ENCODE assay signal across 8 mouse cellular contexts in the genomic region with DNA sequence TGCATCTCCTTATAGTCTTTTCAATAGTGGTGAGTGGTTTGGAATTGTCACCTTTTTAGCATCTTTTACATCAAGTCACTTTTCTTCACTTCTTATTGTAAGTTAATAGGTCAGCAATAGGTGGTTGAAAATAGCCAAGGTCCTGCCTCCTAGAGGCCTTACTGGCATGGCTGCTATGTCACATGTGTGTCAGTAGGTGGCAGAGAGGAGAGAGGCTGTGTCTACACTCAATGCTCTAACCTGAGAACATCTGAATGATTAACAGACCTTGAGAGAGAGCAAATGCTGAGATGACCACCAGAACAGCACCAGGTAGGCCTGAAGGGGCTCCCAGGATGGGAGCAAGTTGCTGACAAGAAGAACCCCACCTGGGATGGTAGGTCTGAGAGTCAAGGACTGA.
A peak's percentile ranks its signal among the peaks of the same experiment; 100 is the strongest.
DNase-seq lines count a peak whose midpoint lies in the region; ATAC-seq lines count a peak whose summit lies in the region.
"Had no signal": no experiment of that assay in that cellular context is flagged by ENCODE, and none has a peak within 500 bp of the region (broad histone marks: within the 10 kb centered on the region; RNA-seq: fewer than 3 reads in every experiment).

No protein-coding gene starts in this region.

- ATAC-seq in activated CD4-positive, CD25-positive, alpha-beta regulatory T cell, adult 4 months = peak; percentile 59

- DNase-seq in retina, embryonic 14.5 days (ENCODE audit: low spot score) = peak; percentile 13
- DNase-seq in retina, postnatal 1 day = no peak
- peak; percentile 9 for DNase-seq in kidney, postnatal 4 days
- DNase-seq in thymus, postnatal 36 days = peak; percentile 7 to 15
- no peak for DNase-seq in c-Kit-positive CD71-positive TER-119-positive erythroid progenitor cells, embryonic 14.5 days (ENCODE audit: low spot score)
- no peak for DNase-seq in urinary bladder, adult 2 months (ENCODE audit: low spot score)
- DNase-seq: gastrocnemius, postnatal 36 days had no signal

Comparison
In these comparisons a context has a peak if more than half of its experiments do, and no peak if none do; other contexts are left out.
1. DNase-seq: peak in retina, embryonic 14.5 days (single experiment), kidney, postnatal 4 days (2 of 2) and thymus, postnatal 36 days (2 of 2); none in retina, postnatal 1 day (single experiment), c-Kit-positive CD71-positive TER-119-positive erythroid progenitor cells, embryonic 14.5 days (single experiment) and urinary bladder, adult 2 months (single experiment).